Mouse (Mus musculus): ENCODE results near the gene Slc11a2. TPM values are rescaled to one million over a fixed set of nuclear protein-coding genes. Genes with fewer than 3 reads are reported as not detected.
"Not testable (repeated sequence)": the region's sequence is repeated elsewhere in the genome, so short reads cannot be mapped to it uniquely, and the experiment has no call there.

Slc11a2 gene
- polyA plus RNA-seq, 1 experiment from 2014 or later: 17.0 TPM

DNA sequence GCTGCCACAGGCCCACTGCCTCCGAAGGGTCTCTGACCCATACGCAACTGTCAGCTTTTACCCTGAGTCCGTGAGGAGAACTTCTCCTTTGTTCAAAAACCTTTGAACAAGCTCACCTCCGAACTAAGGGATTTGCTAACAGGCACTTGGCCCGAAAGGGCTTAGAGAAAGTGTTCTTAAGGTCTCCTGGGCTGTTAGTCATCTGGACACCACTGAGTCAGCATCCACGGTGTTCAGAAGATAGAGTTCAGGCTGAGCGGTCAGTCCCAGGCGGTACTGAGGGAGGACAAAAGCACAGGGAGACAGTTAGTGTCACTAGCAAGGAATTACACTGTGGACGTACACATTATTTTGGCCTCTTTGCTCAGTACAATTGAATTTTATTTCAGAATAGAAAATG lies 36.0 kb downstream of the Slc11a2 start:
- H3K4me3 ChIP-seq (ENCODE audit: low read depth, low read length): no peak overlapping the region
- no peak overlapping the region for H3K27ac ChIP-seq (replicated peaks; ENCODE audit: low read depth, low read length)
- H3K36me3 ChIP-seq (ENCODE audit: control insufficient read depth, insufficient read depth, low read length): peaks cover 14% of the 10 kb centered on the region
- no peak overlapping the region for H3K4me2 ChIP-seq (ENCODE audit: low read depth, low read length)
- 63% methylated on average over 9 of the region's 9 CpGs for WGBS
- ATAC-seq (ENCODE audit: low read depth): no peak
- no peaks in the 10 kb centered on the region for H3K27me3 ChIP-seq (replicated peaks; ENCODE audit: control insufficient read depth, insufficient read depth, low read length)
- H3K9me3 ChIP-seq (ENCODE audit: control insufficient read depth, low read length): no peaks in the 10 kb centered on the region
- no peak for DNase-seq (ENCODE audit: low spot score)
- 0 out of 2 replicates have a peak, but pooled peaks cover 3% of the 10 kb centered on the region for H3K4me1 ChIP-seq (ENCODE audit: control insufficient read depth, insufficient read depth, low read length)
- H3K9ac ChIP-seq (ENCODE audit: low read depth, low read length): no peak overlapping the region

DNA sequence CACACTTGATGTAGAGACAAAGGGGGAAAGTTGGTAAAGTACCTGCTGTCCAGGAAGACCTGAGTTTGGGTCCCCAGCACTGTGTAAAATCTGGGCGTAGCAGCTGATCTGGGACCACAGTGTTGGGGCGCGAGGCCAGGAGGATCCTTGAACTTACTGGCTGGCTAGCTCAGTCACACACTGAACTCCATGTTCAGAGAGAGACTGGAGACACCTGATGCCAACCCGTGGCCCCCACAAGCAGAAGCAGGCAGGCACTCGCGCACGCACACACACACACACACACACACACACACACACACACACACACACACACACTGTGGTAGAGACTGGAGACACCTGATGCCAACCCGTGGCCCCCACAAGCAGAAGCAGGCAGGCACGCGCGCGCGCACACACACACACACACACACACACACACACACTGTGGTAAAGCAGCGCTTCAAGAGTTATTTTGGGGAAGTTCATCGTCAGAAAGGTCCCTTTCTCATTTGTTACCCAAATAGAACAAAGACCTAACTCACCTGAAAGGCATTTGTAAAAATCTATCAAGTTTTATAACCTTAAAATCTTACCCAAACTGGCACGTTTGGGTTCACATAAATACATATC lies 36.5 kb downstream of the Slc11a2 start:
- H3K4me2 ChIP-seq (ENCODE audit: low read depth, low read length): no peak overlapping the region
- DNase-seq (ENCODE audit: low spot score): no peak
- no peak overlapping the region for H3K4me3 ChIP-seq (ENCODE audit: low read depth, low read length)
- H3K9ac ChIP-seq (ENCODE audit: low read depth, low read length): no peak overlapping the region
- H3K27me3 ChIP-seq (replicated peaks; ENCODE audit: control insufficient read depth, insufficient read depth, low read length): no peaks in the 10 kb centered on the region
- peaks cover 8% of the 10 kb centered on the region; the same call in 1 of the 2 replicates for H3K36me3 ChIP-seq (ENCODE audit: control insufficient read depth, insufficient read depth, low read length)
- H3K4me1 ChIP-seq (ENCODE audit: control insufficient read depth, insufficient read depth, low read length): 0 out of 2 replicates have a peak, but pooled peaks cover 3% of the 10 kb centered on the region
- no peak overlapping the region for H3K27ac ChIP-seq (replicated peaks; ENCODE audit: low read depth, low read length)
- ATAC-seq (ENCODE audit: low read depth): no peak
- 82% methylated on average over 13 of the region's 16 CpGs for WGBS
- no peaks in the 10 kb centered on the region for H3K9me3 ChIP-seq (ENCODE audit: control insufficient read depth, low read length)

DNA sequence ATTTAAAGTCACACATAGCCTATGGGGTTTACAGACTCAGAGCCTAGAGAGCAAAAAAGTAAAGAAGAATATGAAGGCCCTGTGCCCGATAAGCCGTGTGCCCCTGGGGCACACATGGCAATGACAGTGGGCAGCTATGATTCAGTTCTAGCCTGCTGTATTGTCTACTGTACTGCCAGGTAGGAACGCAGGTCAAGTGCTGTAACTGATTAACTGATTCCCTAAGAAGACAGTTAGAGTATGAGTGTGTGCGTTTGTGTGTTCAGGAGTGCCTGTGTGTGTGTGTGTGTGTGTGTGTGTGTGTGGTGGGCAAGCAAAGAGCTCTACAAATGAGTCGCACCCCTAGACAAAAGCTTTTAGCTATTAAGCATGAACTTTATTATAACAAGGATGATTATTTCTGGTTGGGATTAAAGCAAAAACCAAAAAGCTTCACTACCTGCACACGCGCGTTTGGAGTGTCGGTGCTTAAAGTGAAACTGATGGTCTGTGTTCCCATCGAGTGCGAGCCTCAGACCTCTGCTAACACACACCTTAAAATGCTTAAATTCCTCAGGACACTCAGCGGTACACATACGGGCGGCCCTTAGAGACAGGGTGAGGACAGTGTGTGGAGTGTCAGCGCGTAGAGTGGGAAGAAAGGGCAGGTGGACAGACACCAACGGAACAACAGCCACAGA lies 37.2 kb downstream of the Slc11a2 start:
- H3K4me1 ChIP-seq (ENCODE audit: control insufficient read depth, insufficient read depth, low read length): 0 out of 2 replicates have a peak, but pooled peaks cover 3% of the 10 kb centered on the region
- WGBS: 90% methylated on average over 17 of the region's 17 CpGs
- no peak for DNase-seq (ENCODE audit: low spot score)
- no peak overlapping the region for H3K4me2 ChIP-seq (ENCODE audit: low read depth, low read length)
- no peak overlapping the region for H3K4me3 ChIP-seq (ENCODE audit: low read depth, low read length)
- H3K27ac ChIP-seq (replicated peaks; ENCODE audit: low read depth, low read length): no peak overlapping the region
- H3K9ac ChIP-seq (ENCODE audit: low read depth, low read length): no peak overlapping the region
- H3K27me3 ChIP-seq (replicated peaks; ENCODE audit: control insufficient read depth, insufficient read depth, low read length): no peaks in the 10 kb centered on the region
- H3K36me3 ChIP-seq (ENCODE audit: control insufficient read depth, insufficient read depth, low read length): 0 out of 2 replicates have a peak, but pooled peaks cover 2% of the 10 kb centered on the region
- ATAC-seq (ENCODE audit: low read depth): no peak
- no peaks in the 10 kb centered on the region for H3K9me3 ChIP-seq (ENCODE audit: control insufficient read depth, low read length)

DNA sequence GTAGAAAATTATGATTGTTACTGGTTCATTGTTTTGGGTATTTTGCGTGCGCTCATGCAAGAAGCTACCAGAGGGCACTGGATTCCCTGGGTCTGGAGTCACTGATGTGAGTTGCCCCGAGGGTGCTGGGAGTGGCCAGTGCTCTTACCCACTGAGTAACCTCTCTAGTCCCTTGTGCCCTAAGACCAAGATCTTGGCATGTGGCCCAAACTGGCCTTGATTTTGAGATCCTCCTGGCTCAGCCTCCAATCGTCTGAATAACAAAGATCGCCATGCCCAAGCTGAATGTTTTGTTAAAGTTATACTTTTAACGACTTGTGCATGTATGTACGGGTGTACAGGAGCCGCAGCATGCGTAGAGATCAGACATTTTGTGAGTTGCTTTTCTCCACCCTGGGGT lies 39.2 kb downstream of the Slc11a2 start:
- DNase-seq (ENCODE audit: low spot score) (no peak), ATAC-seq (ENCODE audit: low read depth) (no peak)
- Histone ChIP-seq H3K4me3 (ENCODE audit: low read depth, low read length) (no peak overlapping the region), H3K36me3 (ENCODE audit: control insufficient read depth, insufficient read depth, low read length) (no peaks in the 10 kb centered on the region), H3K27ac (replicated peaks; ENCODE audit: low read depth, low read length) (no peak overlapping the region), H3K27me3 (replicated peaks; ENCODE audit: control insufficient read depth, insufficient read depth, low read length) (no peaks in the 10 kb centered on the region), H3K4me2 (ENCODE audit: low read depth, low read length) (no peak overlapping the region), H3K9me3 (ENCODE audit: control insufficient read depth, low read length) (no peaks in the 10 kb centered on the region), H3K9ac (ENCODE audit: low read depth, low read length) (no peak overlapping the region), H3K4me1 (ENCODE audit: control insufficient read depth, insufficient read depth, low read length) (0 out of 2 replicates have a peak, but pooled peaks cover 3% of the 10 kb centered on the region)
- WGBS: 91% methylated on average over 9 of the region's 9 CpGs

GRCm38 (mm10) chr15:100380104-100380503 lies 44.8 kb downstream of the Slc11a2 start:
- Histone ChIP-seq H3K4me2 (ENCODE audit: low read depth, low read length) (no peak overlapping the region), H3K36me3 (ENCODE audit: control insufficient read depth, insufficient read depth, low read length) (no peaks in the 10 kb centered on the region)

DNA sequence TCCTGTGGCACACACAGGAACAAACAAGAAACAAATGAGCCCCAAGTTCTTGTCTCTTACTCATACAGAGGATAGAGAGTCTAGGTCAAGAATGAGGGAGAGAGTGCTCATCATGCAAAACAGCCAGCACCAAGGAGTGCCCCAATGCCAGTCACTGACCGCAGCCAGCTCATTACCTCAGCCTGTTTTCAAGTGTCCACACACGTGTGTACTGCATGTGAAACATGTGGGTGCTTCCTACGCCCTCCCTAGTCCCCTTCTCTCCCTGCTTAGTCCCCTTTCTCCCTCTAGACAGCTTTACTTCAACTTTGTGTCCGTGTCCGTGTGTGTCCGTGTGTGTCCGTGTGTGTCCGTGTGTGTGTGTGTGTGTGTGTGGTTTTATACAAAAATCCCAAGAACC lies 45.2 kb downstream of the Slc11a2 start:
- H3K36me3 ChIP-seq (ENCODE audit: control insufficient read depth, insufficient read depth, low read length): no peaks in the 10 kb centered on the region
- no peak overlapping the region for H3K27ac ChIP-seq (replicated peaks; ENCODE audit: low read depth, low read length)
- no peak for DNase-seq (ENCODE audit: low spot score)
- ATAC-seq (ENCODE audit: low read depth): no peak
- H3K27me3 ChIP-seq (replicated peaks; ENCODE audit: control insufficient read depth, insufficient read depth, low read length): no peaks in the 10 kb centered on the region
- no peak overlapping the region for H3K9ac ChIP-seq (ENCODE audit: low read depth, low read length)
- 85% methylated on average over 8 of the region's 8 CpGs for WGBS
- no peaks in the 10 kb centered on the region for H3K9me3 ChIP-seq (ENCODE audit: control insufficient read depth, low read length)
- H3K4me1 ChIP-seq (ENCODE audit: control insufficient read depth, insufficient read depth, low read length): no peaks in the 10 kb centered on the region
- H3K4me3 ChIP-seq (ENCODE audit: low read depth, low read length): no peak overlapping the region
- H3K4me2 ChIP-seq (ENCODE audit: low read depth, low read length): no peak overlapping the region

More at GRCm38 (mm10) chr15:100380104-100380503, 44.8 kb downstream of the Slc11a2 start:
- H3K27ac ChIP-seq (replicated peaks; ENCODE audit: low read depth, low read length): no peak overlapping the region
- 37% methylated on average over 2 of the region's 2 CpGs for WGBS
- H3K4me3 ChIP-seq (ENCODE audit: low read depth, low read length): no peak overlapping the region
- H3K9ac ChIP-seq (ENCODE audit: low read depth, low read length): no peak overlapping the region
- no peaks in the 10 kb centered on the region for H3K27me3 ChIP-seq (replicated peaks; ENCODE audit: control insufficient read depth, insufficient read depth, low read length)
- H3K9me3 ChIP-seq (ENCODE audit: control insufficient read depth, low read length): no peaks in the 10 kb centered on the region
- DNase-seq (ENCODE audit: low spot score): no peak
- H3K4me1 ChIP-seq (ENCODE audit: control insufficient read depth, insufficient read depth, low read length): no peaks in the 10 kb centered on the region
- ATAC-seq (ENCODE audit: low read depth): no peak

DNA sequence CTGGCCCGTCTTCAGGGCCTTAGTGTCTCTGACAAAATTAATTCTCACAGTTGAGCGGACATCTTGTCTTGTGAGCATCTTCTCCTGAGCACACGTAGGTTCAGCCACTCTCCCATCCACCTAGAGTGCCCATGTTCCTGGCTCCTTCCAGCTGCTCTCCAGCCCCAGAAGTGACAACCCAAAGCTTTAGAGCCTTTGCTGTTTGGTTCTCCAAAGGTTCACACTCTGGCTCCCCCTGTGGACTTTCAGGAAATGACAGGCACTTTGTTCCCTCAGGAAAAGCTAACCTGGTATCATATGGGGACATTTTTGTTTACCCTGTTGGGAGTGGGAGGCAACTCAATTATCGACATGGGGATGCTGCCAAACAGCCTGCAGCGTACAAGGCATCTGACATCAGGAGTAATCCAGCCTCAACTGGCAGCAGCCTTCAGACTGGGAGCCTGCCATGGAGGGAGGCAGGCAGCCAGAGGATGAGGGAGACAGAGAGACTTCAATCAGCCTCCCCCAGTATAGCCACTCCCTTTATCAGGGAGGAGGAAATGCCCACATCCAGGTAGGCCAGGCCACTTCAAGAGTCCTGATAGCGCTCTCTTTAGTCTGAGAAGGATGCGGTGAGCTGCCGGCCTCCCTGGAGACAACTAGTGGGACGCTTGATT lies 46.9 kb downstream of the Slc11a2 start:
- not testable (repeated sequence) for H3K9me3 ChIP-seq (ENCODE audit: control insufficient read depth, low read length); DNase-seq (ENCODE audit: low spot score); H3K9ac ChIP-seq (ENCODE audit: low read depth, low read length); H3K27me3 ChIP-seq (replicated peaks; ENCODE audit: control insufficient read depth, insufficient read depth, low read length); H3K4me1 ChIP-seq (ENCODE audit: control insufficient read depth, insufficient read depth, low read length); H3K4me3 ChIP-seq (ENCODE audit: low read depth, low read length); H3K36me3 ChIP-seq (ENCODE audit: control insufficient read depth, insufficient read depth, low read length); H3K4me2 ChIP-seq (ENCODE audit: low read depth, low read length); H3K27ac ChIP-seq (replicated peaks; ENCODE audit: low read depth, low read length)
- 14% methylated on average over 2 of the region's 9 CpGs for WGBS
- peak; percentile 30; the same call in 1 of the 2 replicates for ATAC-seq (ENCODE audit: low read depth)

GRCm38 (mm10) chr15:100375066-100375465 lies 49.8 kb downstream of the Slc11a2 start:
- DNase-seq (ENCODE audit: low spot score) (peak; percentile 77), ATAC-seq (ENCODE audit: low read depth) (no peak)
- 34% methylated on average over 5 of the region's 5 CpGs for WGBS
- Histone ChIP-seq H3K27me3 (replicated peaks; ENCODE audit: control insufficient read depth, insufficient read depth, low read length) (no peaks in the 10 kb centered on the region), H3K9me3 (ENCODE audit: control insufficient read depth, low read length) (0 out of 2 replicates have a peak, but pooled peaks cover 8% of the 10 kb centered on the region), H3K4me3 (ENCODE audit: low read depth, low read length) (no peak overlapping the region), H3K4me2 (ENCODE audit: low read depth, low read length) (no peak overlapping the region), H3K9ac (ENCODE audit: low read depth, low read length) (no peak overlapping the region), H3K27ac (replicated peaks; ENCODE audit: low read depth, low read length) (no peak overlapping the region), H3K4me1 (ENCODE audit: control insufficient read depth, insufficient read depth, low read length) (no peaks in the 10 kb centered on the region), H3K36me3 (ENCODE audit: control insufficient read depth, insufficient read depth, low read length) (no peaks in the 10 kb centered on the region)
